Mouse (Mus musculus) left cerebral cortex, adult 2 months (tissue): ENCODE measurements at regions not wholly inside any gene's neighbourhood (a gene's known extent, or its start where the extent isn't known, plus 50 kb on each side); places are given as distances from the start of the nearest gene placed in this dataset.

Source experiments
- DNase-seq, 2 experiments: peaks; one replicate each; pipeline ENCODE4 v3.0.0; 2021 to 2022; ENCODE audit warnings: low spot score in 2 of 2, mixed read lengths in 1 of 2; ENCODE audit errors: extremely low spot score in 1 of 2
- H3K27ac ChIP-seq: fragments of 200-600 bp; 2 replicates; pipeline ENCODE4 v1.8.1; 2022
- H3K4me3 ChIP-seq: fragments of 200-600 bp; 2 replicates; pipeline ENCODE4 v1.8.1; 2022
- CTCF ChIP-seq: fragments of 200-600 bp; IDR thresholded peaks from 2 replicates; pipeline ENCODE4 v1.8.1; 2022; ENCODE audit warnings: antibody characterized with exemption, mild to moderate bottlenecking, moderate library complexity
- intact Hi-C: fragments of 180-260 bp; cut with DNase I; formaldehyde crosslinking; loops from one replicate; pipeline ENCODE4 v1.15.1; 2025

DNA sequence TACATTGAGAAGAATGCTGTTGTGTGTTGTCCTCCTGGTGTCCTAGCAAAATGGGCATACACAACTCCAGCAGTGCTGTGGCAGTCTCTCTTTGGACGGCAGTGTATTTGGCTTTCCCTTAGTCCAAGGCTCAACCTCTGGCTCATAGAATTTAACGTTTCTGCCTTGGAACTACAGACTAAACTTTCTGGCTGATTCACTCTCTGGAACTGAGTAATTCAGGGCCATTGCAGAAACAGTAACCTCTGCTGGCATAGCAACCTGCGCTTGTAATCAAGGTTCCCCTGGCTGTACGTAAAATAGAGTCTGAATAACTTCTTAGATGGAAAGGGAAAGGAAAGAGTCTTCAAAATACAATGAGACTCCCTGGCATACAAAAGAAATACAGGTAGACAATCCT is 545.7 kb downstream of the Gsdmc2 start:
- no peak for TF ChIP-seq CTCF
- intact Hi-C loops, result no loop called here

DNA sequence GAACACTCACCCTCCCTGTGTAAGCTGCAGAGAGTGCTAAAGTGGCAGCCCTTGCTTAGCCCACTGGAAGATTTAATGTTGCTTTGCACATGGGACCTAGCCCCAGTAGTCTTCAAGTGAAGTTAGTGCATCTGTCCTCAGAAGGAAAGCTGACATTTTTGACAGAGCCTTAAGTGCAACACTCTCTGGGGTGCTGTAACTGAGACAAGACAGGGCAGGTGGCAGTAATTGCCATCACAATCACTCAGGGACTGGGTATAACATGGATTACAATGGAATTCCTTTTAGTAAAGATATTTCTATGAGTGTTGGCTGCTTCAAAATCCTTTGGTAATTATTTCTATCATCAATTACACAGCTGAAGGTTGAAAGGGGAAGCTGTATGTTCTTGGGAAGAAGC is 556.4 kb downstream of the Gsdmc2 start:
- no peak for DNase-seq
- H3K4me3 ChIP-seq, result no peak overlapping the region
- no peak overlapping the region for H3K27ac ChIP-seq
- intact Hi-C loops, result no loop called here
- no peak for TF ChIP-seq CTCF

More for the DNA sequence above, 545.7 kb downstream of the Gsdmc2 start:
- DNase-seq, result no peak
- Histone ChIP-seq H3K27ac (no peak overlapping the region), H3K4me3 (no peak overlapping the region)

- Histone ChIP-seq H3K27ac (no peak overlapping the region), H3K4me3 (no peak overlapping the region)
- no peak for DNase-seq
- TF ChIP-seq CTCF, result no peak
- intact Hi-C loops, result no loop called here
Observed at GRCm38 (mm10) chr15:63286026-63286425, 559.0 kb downstream of the Gsdmc2 start.

GRCm38 (mm10) chr15:63270381-63270780 is 574.6 kb downstream of the Gsdmc2 start:
- DNase-seq, result no peak
- H3K27ac ChIP-seq, result no peak overlapping the region
- intact Hi-C loops, result no loop called here
- H3K4me3 ChIP-seq, result no peak overlapping the region
- no peak for TF ChIP-seq CTCF

- no peak for DNase-seq
- H3K4me3 ChIP-seq, result no peak overlapping the region
- no peak for TF ChIP-seq CTCF
- intact Hi-C loops, result no loop called here
- H3K27ac ChIP-seq, result no peak overlapping the region
Observed at GRCm38 (mm10) chr15:63265845-63266244, 579.1 kb downstream of the Gsdmc2 start.

- intact Hi-C loops, result no loop called here
- Histone ChIP-seq H3K4me3 (no peak overlapping the region), H3K27ac (no peak overlapping the region)
- DNase-seq, result no peak
- TF ChIP-seq CTCF, result no peak
Observed at GRCm38 (mm10) chr15:63255736-63256135, 589.2 kb downstream of the Gsdmc2 start.

DNA sequence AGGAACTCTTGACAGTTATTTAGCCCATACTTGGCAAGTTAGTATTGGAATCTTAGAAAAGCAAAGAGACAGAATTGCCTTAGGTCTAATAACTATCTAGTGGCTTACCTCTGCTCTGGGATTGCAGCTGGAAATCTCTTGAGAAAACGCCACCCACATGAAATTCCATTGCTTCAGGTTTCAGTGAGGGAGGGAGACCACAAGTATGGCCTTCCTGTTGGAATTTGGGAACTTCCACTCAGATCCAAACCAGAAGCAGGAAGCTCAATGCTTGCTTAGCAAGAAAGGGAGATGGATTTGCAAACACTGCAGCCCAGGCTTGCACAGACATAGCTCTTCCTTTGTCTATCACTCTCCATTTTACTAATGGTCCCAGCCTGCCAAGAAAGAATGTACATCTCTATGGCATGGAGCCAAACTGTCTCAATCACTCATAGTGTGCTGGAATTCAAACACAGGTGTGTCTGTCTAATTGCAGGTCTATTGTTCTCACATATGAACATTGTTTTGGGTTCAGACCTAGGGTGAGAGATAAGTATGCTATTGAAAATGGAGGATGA is 592.1 kb downstream of the Gsdmc2 start:
- Histone ChIP-seq H3K4me3 (no peak overlapping the region), H3K27ac (no peak overlapping the region)
- intact Hi-C loops, result no loop called here
- no peak for DNase-seq
- no peak for TF ChIP-seq CTCF

DNA sequence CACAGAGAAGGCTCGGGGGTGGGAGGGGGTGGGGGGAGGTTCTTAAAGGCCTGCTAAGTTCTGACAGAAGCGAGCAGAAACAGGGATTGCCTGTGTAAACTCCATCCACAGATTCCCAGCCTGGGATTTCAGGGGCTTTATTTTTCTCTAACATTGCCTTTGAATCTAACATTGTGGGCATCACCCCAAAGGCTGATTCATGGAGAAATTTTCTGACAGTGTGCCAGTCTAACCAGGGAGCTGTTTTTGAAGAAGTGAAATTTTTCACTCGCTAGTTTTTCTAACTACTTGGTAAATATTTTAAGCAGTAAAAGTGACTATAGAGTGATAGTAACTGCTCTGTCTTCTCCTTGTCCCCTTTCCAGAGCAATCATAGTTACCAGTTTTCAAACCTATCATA is 606.4 kb downstream of the Gsdmc2 start:
- no peak for DNase-seq
- Histone ChIP-seq H3K4me3 (no peak overlapping the region), H3K27ac (no peak overlapping the region)
- no peak for TF ChIP-seq CTCF
- intact Hi-C loops, result no loop called here

- no peak for DNase-seq
- TF ChIP-seq CTCF, result no peak
- H3K27ac ChIP-seq, result no peak overlapping the region
- H3K4me3 ChIP-seq, result no peak overlapping the region
- intact Hi-C loops, result no loop called here
Observed at GRCm38 (mm10) chr15:63218393-63219060, 626.5 kb downstream of the Gsdmc2 start.

DNA sequence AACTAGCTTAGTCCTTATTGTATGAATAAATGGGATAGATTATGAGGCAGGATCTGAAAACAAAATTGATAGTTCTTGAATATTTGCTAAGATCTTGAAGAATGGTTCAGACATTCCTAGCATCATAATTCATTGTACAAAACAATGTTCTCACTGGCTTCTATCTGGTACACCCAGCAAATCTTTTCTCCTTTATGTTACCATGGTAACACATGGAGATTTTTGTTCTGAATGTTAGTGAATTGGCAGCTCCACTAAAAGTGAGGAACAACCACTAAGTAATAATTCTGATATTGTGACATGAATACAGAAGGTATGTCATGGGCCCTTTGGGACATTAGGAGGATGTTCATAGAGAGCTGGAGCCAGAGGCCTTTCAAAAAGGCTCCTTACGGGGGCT is 639.8 kb downstream of the Gsdmc2 start:
- TF ChIP-seq CTCF, result no peak
- Histone ChIP-seq H3K4me3 (no peak overlapping the region), H3K27ac (no peak overlapping the region)
- intact Hi-C loops, result no loop called here
- no peak for DNase-seq

- TF ChIP-seq CTCF, result no peak
- no peak for DNase-seq
- H3K27ac ChIP-seq, result no peak overlapping the region
- H3K4me3 ChIP-seq, result no peak overlapping the region
- intact Hi-C loops, result no loop called here
Observed at GRCm38 (mm10) chr15:63195031-63195430, 649.9 kb downstream of the Gsdmc2 start.

DNA sequence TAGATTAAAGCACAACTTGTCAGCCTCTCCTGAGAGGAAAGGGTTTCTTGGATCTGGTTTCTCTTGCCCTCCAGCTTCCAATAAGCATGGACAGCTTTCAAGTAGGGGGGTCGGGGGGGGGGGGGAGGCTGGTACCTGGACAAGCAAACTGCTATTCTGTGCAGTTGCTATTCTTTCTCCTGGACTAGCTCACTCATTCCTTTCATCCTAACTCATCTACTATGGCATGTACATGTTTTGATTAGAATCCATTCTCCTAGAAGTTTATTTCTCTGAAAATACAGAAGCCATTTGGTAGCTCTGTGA is 650.5 kb downstream of the Gsdmc2 start:
- Histone ChIP-seq H3K4me3 (no peak overlapping the region), H3K27ac (no peak overlapping the region)
- intact Hi-C loops, result no loop called here
- no peak for TF ChIP-seq CTCF
- DNase-seq, result no peak
